Mouse (Mus musculus) forebrain, postnatal 0 days (tissue): ENCODE data around the gene Plxnd1. TPM values are rescaled to one million over a fixed set of nuclear protein-coding genes. Genes with fewer than 3 reads are reported as not detected.

Experiments used
- ATAC-seq: fragments of 200-750 bp; cut with Nextera tagmentation; 2 replicates; pipeline ENCODE4 v1.8.0; 2017; ENCODE audit warnings: mild to moderate bottlenecking, moderate library complexity
- DNase-seq: peaks from one replicate; pipeline ENCODE4 v3.0.0-alpha.2; 2015
- H3K27ac ChIP-seq: fragments of 300-500 bp; sonication (generic); 2 replicates; pipeline ENCODE4 v1.5.1; 2014; ENCODE audit warnings: low read depth, mild to moderate bottlenecking, antibody characterized with exemption, low read length, moderate library complexity, mixed read lengths
- H3K27me3 ChIP-seq: fragments of 300-500 bp; sonication (generic); 2 replicates; pipeline ENCODE4 v1.6.1; 2014; ENCODE audit warnings: mild to moderate bottlenecking, low read length, mixed read lengths; ENCODE audit not compliant: insufficient read depth
- H3K36me3 ChIP-seq: fragments of 300-500 bp; sonication (generic); 2 replicates; pipeline ENCODE4 v1.6.1; 2014; ENCODE audit warnings: mild to moderate bottlenecking, moderate library complexity; ENCODE audit not compliant: insufficient read depth
- H3K4me1 ChIP-seq: fragments of 300-500 bp; sonication (generic); 2 replicates; pipeline ENCODE4 v1.6.1; 2014; ENCODE audit warnings: antibody characterized with exemption; ENCODE audit not compliant: insufficient read depth
- H3K4me2 ChIP-seq: fragments of 300-500 bp; sonication (generic); 2 replicates; pipeline ENCODE4 v1.6.1; 2014; ENCODE audit warnings: low read depth, mild to moderate bottlenecking, moderate library complexity
- H3K4me3 ChIP-seq: fragments of 300-500 bp; sonication (generic); 2 replicates; pipeline ENCODE4 v1.5.1; 2014; ENCODE audit warnings: low read depth, low read length, mixed read lengths
- H3K9ac ChIP-seq: fragments of 300-500 bp; sonication (generic); 2 replicates; pipeline ENCODE4 v1.6.1; 2014; ENCODE audit warnings: mild to moderate bottlenecking
- H3K9me3 ChIP-seq: fragments of 300-500 bp; sonication (generic); 2 replicates; pipeline ENCODE4 v1.6.1; 2016; ENCODE audit warnings: low read length
- CTCF ChIP-seq: sonication (generic); IDR thresholded peaks from 2 replicates; pipeline ENCODE4 v1.5.1; 2016; ENCODE audit warnings: antibody characterized with exemption, control low read depth, low read depth
- WGBS: fragments of 180-500 bp; shearing (Covaris S2); extraction: QIAGEN DNeasy Blood & Tissue Kit; methylation state at CpG from one replicate; pipeline ENCODE4 v1.1.7; 2014; 5-methylcytosine and 5-hydroxymethylcytosine counted together
- polyA plus RNA-seq: library from polyadenylated mRNA; unstranded; fragments of >200 nt; fragmentation: Nextera tagmentation; extraction: Ambion mirVana; gene quantifications from 2 replicates; pipeline ENCODE4 v1.2.1, GENCODE M21; 2015
- total RNA-seq: library from RNA; depleted of rRNA; stranded (reverse); fragments of >200 nt; gene quantifications from 2 replicates; pipeline ENCODE4 v1.2.3, GENCODE M21; 2014

Plxnd1 gene
- total and polyA plus RNA-seq, 2 experiments from 2014 or later, result 17.6 to 44.1 TPM

DNA sequence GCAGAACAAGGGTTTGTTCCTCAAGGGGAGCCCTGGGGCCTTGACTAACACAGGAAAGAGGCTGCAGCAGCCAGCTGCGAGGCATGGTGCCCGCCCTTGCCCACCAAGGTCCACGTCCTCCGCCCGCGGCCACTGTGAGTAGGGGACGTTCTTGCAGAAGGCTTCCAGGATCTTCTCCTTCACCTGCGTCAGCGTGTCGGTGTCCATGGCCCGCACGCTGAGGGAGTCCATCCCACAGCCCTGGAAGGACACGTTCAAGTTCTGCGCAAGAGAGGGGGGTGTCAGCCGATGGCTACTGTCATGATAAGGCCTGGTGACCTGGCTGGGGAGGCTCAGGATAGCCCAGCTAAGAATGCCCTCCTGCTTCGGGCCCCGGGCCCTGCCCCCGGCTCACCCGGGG, 34.5 kb downstream of the Plxnd1 start:
- 91% methylated on average over 19 of the region's 19 CpGs for WGBS
- no peak for TF ChIP-seq CTCF
- peaks cover 12% of the 10 kb centered on the region; the same call in 1 of the 2 replicates for H3K4me1 ChIP-seq
- no peak overlapping the region for H3K9ac ChIP-seq
- no peak overlapping the region for H3K27ac ChIP-seq
- no peak overlapping the region for H3K4me3 ChIP-seq
- DNase-seq, result no peak
- no peaks in the 10 kb centered on the region for H3K9me3 ChIP-seq
- no peak for ATAC-seq
- H3K36me3 ChIP-seq, result peaks cover 7% of the 10 kb centered on the region; the same call in 1 of the 2 replicates
- no peaks in the 10 kb centered on the region for H3K27me3 ChIP-seq
- H3K4me2 ChIP-seq, result no peak overlapping the region

DNA sequence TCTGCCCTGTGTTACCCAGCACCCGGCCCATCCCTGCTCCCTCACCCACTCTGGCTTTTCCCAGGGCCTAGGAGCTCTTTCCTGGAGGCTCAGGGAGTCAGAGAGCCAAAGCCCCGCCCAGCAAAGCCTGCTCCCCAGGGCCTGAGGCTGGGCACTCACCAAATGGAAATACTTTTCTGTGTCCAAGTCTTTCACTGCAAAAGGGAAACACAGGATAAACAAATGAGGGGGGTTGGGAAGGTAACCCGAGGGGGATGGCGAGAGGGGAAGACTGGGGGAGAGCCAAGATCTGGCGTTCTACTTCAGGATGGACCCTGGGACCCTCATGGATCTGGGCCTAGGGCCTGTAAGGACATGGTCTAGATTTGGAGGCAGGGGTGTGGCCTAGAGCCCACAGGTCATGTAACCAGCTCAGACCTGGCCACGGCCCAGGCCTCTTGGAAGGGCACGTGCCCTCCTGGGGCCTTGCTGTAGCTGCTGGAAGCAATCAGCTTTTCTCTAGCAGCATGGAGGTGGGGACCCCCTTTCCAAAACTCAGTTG, 35.6 kb downstream of the Plxnd1 start:
- Histone ChIP-seq H3K4me2 (no peak overlapping the region), H3K4me3 (no peak overlapping the region), H3K9me3 (no peaks in the 10 kb centered on the region), H3K27me3 (no peaks in the 10 kb centered on the region), H3K9ac (no peak overlapping the region), H3K4me1 (peaks cover 16% of the 10 kb centered on the region; the same call in 1 of the 2 replicates), H3K27ac (no peak overlapping the region), H3K36me3 (peaks cover 7% of the 10 kb centered on the region; the same call in 1 of the 2 replicates)
- no peak for ATAC-seq
- WGBS, result 56% methylated on average over 7 of the region's 7 CpGs
- no peak for TF ChIP-seq CTCF
- no peak for DNase-seq

DNA sequence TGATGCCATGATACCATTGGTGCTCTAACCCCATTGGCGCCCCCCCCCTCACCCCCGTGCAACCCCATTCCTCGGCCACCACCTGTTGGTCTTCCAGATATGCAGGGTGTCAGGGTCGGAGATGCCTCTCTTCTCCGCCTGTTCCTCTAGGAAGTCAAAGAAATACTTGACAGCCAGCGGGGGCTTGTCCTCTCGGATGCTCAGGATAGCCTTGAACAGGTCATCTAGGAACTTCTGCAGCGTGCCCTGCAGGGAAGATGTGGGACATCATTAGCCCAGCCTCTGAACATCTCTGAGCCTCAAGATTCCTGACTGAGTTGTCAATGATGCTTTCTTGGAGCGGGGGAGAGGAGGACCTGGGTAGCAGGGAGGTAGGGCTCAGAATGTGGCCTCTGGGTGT, 36.4 kb downstream of the Plxnd1 start:
- TF ChIP-seq CTCF, result no peak
- H3K36me3 ChIP-seq, result peaks cover 7% of the 10 kb centered on the region; the same call in 1 of the 2 replicates
- no peak overlapping the region for H3K9ac ChIP-seq
- H3K27me3 ChIP-seq, result no peaks in the 10 kb centered on the region
- 92% methylated on average over 9 of the region's 9 CpGs for WGBS
- no peak overlapping the region for H3K4me3 ChIP-seq
- no peaks in the 10 kb centered on the region for H3K9me3 ChIP-seq
- peaks cover 20% of the 10 kb centered on the region; the same call in 1 of the 2 replicates for H3K4me1 ChIP-seq
- H3K4me2 ChIP-seq, result no peak overlapping the region
- DNase-seq (no peak), ATAC-seq (no peak)
- no peak overlapping the region for H3K27ac ChIP-seq

DNA sequence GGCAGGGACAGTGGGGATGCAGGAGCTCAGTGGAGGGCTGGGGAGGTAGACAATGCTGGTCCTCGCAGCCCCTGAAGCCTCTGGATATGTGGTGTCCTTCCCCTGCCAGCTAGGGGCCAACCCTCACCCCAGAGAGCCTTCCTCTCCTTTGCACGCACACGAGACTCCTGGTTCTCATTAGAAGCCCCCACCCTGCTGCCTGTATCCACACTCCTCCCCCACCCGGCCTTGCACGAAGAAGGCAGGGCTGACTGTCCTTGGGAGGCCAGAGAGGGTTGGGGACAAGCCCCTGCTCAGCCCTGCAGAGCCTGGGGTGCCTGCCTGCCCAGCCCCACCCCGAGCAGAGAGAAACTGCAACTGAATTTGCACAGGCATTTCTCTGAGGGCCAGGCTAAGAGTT, 37.1 kb downstream of the Plxnd1 start:
- DNase-seq, result no peak
- H3K27ac ChIP-seq, result no peak overlapping the region
- no peak overlapping the region for H3K9ac ChIP-seq
- H3K9me3 ChIP-seq, result no peaks in the 10 kb centered on the region
- no peak overlapping the region for H3K4me2 ChIP-seq
- no peak for TF ChIP-seq CTCF
- no peak overlapping the region for H3K4me3 ChIP-seq
- peaks cover 20% of the 10 kb centered on the region; the same call in 1 of the 2 replicates for H3K4me1 ChIP-seq
- WGBS, result 58% methylated on average over 6 of the region's 6 CpGs
- peaks cover 7% of the 10 kb centered on the region; the same call in 1 of the 2 replicates for H3K36me3 ChIP-seq
- no peaks in the 10 kb centered on the region for H3K27me3 ChIP-seq
- ATAC-seq, result no peak

DNA sequence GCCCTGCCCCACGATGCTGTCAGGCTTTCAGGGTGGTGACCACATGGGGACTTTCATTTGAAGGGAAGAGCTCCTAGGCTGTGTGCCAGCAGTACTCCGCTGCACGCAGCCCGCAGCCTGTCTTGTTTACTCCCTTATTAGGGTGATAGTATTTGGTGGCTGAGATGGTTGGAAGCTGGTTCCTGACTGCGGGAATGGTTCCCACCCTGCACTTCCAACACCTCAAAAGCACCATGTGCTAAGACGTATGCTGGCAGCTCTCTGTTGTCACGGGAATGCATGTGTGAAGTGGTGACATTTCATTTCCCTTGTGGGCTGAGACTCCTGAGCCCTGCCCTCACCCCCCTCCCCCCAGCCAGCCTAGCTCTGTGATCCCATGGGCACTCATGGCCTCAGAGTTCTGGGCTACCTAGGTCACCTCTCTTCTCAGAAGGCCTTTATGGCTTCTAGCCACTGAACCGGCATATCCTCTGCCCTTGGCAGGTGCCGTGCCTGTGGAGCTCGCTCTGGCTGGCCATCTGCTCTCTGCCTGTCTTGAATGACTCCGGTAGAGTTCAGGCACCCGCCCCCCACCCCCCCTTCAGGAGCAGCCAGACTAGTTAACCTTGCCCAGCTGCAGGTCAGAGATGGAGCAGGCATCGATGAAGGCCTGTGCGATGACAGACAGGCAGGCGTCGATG, 37.7 kb downstream of the Plxnd1 start:
- WGBS, result 26% methylated on average over 16 of the region's 16 CpGs
- Histone ChIP-seq H3K4me1 (peaks cover 20% of the 10 kb centered on the region; the same call in 1 of the 2 replicates), H3K4me3 (no peak overlapping the region), H3K36me3 (peaks cover 7% of the 10 kb centered on the region; the same call in 1 of the 2 replicates), H3K27ac (no peak overlapping the region), H3K27me3 (no peaks in the 10 kb centered on the region), H3K9ac (no peak overlapping the region), H3K4me2 (no peak overlapping the region), H3K9me3 (no peaks in the 10 kb centered on the region)
- ATAC-seq (peak; percentile 74), DNase-seq (peak; percentile 66)
- TF ChIP-seq CTCF, result no peak

DNA sequence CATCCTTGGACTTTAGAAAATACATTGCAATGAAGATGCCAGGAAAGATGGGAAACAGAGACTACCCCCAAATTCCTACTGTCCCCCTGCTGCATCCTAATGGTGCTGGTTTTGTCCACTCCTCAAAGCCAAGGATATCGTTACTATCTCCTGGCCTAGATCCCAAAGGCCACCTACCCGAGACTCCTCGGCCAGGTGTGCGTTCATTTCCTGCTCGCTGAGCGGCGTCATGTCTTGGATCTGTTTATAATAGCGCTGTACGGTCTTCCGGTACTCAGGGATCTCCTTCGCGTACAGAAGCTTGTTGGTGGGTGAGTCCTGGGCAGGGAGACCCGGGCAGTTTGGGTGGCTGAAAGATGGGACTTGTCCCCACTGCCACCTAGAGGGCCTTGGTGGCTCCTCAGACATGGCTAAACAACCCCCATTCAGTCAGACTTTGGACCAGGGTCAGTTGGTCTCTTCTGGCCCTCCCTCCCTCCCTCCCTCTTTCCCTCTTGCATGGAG, 38.3 kb downstream of the Plxnd1 start:
- ATAC-seq (no peak; the same call in 1 of the 2 replicates), DNase-seq (no peak)
- Histone ChIP-seq H3K9ac (no peak overlapping the region), H3K27me3 (no peaks in the 10 kb centered on the region), H3K4me1 (peaks cover 20% of the 10 kb centered on the region; the same call in 1 of the 2 replicates), H3K36me3 (peaks cover 7% of the 10 kb centered on the region; the same call in 1 of the 2 replicates), H3K27ac (no peak overlapping the region), H3K9me3 (0 out of 2 replicates have a peak, but pooled peaks cover 2% of the 10 kb centered on the region), H3K4me3 (no peak overlapping the region), H3K4me2 (no peak overlapping the region)
- WGBS, result 74% methylated on average over 13 of the region's 13 CpGs
- TF ChIP-seq CTCF, result peak; percentile 38

DNA sequence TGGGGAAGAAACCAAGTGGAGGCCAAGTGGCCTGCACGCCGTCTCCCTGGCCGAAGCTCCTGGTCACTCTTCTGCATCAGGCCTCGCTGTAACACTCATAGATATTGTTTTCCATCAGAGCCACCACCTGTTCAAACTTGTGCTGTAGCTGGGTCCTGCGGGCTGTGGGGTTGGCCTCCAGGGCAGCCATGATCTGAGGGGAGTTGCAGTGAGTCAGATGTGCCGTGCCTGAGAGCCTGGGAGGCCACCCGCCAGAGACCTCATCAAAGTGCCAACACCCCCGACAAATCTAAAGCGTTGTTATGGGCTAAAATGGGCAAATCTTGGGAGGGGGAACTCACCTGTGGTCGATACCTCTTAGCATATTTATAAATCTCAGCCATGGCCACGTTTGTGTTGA, 39.1 kb downstream of the Plxnd1 start:
- Histone ChIP-seq H3K27ac (no peak overlapping the region), H3K4me1 (peaks cover 20% of the 10 kb centered on the region; the same call in 1 of the 2 replicates), H3K4me2 (no peak overlapping the region), H3K27me3 (no peaks in the 10 kb centered on the region), H3K9ac (no peak overlapping the region), H3K4me3 (no peak overlapping the region), H3K9me3 (0 out of 2 replicates have a peak, but pooled peaks cover 3% of the 10 kb centered on the region), H3K36me3 (peaks cover 5% of the 10 kb centered on the region; the same call in 1 of the 2 replicates)
- no peak for DNase-seq
- WGBS, result 86% methylated on average over 11 of the region's 11 CpGs
- no peak for TF ChIP-seq CTCF
- no peak for ATAC-seq
